Mouse (Mus musculus): ENCODE results near the gene Bmyc.
"Not testable (repeated sequence)": the region's sequence is repeated elsewhere in the genome, so short reads cannot be mapped to it uniquely, and the experiment has no call there.

Bmyc gene

DNA sequence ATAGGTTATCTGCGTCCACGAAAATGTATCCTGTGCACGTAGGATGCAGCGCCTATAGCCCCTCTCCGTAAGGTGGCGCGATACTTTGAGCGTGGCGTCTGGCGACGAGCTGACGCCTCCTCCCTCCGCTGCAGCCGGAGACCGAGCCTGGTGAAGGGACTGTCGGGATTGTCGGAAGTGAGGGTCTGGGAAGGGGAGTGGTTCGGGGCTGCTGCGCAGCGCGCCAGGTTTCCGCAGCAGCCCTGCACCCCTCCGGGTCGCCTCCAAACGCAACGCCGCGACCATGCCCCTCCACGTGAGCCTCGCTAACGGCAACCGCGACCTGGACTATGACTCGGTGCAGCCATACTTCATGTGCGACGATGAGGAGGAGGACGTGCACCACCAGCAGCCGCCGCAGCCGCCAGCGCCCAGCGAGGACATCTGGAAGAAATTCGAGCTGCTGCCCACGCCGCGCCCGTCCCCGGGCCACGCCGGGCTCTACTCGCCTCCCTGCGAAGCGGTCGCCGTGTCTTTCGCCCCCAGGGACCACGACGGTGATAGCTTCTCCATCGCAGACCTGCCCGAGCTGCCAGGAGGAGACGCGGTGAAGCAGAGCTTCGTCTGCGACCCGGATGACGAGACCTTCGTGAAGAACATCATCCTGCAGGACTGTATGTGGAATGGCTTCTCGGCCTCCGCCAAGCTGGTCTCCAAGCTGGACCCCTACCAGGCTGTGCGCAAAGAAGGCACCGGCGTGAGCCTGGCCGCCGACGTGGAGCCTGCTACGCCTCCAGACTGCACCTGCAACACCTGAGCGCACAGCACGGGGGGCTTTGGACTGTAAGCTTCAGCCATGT, at the start of gene Bmyc:
TSS of gene Bmyc (plus strand) at position 97 of the 839 bp plus-strand sequence.
- peak; percentile 71 to 74 for DNase-seq (ENCODE audit: low spot score in 2 of 2)

DNA sequence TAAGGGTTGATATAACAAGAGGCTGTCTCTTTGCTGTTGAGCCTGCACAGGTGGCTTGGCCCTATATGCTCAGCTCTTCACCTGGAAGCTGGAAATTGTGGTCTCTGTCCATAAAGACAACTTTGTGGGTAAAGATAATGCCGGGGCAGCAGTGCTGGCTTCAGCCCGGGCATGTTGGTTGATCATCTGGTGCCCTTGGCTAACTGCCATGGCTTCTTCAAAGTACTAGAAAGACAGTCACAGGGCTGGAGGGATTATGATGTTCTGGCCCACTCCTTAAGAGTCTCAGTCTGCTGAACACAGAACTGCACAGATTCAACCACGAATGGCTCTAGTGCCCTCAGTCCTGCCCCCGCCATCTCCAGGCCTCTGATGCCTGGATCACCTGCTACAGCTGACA, 49.3 kb upstream of the Bmyc start:
- DNase-seq (ENCODE audit: low spot score in 2 of 2), result peak in 1 of 2 experiments; percentile 15

DNA sequence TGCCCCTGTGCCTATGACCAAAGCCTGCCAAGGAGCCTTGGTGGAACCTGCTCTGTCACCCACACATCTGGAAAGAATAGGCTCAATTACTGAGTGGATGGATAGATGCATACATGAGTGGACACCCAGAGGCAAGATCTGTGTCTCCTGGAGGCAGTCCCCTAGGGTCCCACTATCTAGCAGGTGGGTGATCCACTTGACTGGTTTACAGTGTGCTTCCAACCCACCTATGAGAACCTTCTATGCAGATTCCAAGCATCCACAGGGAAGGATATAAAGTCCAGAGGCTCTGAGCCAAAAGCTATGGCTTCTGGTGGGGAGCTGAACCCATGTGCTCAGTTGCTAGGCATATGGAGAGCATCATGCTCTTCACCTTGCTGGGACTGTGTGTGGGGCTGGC, 48.9 kb upstream of the Bmyc start, which contains the start of gene Lcn5:
TSS of gene Lcn5 (plus strand) at position 301 of the 400 bp plus-strand sequence.
- no peak for DNase-seq (ENCODE audit: low spot score in 2 of 2)

DNA sequence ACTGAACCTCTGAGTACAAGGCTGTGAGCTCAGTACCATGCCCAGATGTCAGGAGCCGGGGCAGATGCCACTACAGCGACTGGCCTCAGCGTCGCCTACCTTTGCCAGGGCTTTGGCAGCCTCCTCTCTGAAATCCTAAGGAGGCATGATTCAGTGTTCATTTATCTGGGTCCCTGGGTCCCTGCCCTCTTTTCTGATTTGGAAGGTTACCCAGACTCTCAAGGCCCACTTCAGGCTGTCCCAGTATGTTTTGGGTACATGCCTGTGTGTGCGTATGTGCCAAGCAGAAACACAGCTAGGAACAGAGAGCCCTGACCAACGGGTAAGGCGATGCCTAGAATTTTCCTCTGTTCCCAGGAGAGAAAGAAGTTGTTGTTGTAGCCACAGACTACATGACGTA, 46.3 kb upstream of the Bmyc start:
- peak; percentile 22 to 30 for DNase-seq (ENCODE audit: low spot score in 2 of 2)

DNA sequence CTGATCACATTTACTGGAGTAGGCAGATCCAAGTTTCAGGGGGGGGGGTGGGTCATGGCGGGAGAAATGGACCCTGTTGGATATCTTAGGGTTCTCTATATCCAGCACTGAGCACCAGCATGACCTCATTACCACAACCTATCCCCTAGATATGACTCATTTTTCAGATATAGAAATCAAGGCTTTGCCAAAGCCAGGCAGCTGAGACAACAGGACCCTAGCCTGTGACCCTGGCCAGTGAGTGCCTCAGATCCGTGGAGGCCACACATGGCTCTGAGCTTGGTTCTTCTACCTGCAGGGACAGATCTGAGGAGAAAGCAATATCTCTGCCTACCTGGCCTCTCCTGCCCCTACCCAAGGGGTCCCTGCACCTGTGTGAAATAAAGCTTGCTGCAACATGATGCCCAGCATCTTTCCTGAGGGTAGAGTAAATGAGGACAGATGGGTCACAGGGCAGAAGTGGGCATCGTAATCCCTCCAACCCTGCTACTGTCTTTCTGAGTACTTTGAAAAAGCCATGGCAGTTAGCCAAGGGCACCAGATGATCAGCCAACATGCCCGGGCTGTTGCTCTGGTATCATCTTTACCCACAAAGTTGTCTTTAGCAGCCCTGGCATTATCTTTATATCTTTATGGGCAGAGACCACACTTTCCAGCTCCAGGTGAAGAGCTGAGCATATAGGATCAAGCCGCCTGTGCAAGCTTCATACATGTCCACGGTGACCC, 45.1 kb upstream of the Bmyc start:
- DNase-seq (ENCODE audit: low spot score in 2 of 2), result no peak

DNA sequence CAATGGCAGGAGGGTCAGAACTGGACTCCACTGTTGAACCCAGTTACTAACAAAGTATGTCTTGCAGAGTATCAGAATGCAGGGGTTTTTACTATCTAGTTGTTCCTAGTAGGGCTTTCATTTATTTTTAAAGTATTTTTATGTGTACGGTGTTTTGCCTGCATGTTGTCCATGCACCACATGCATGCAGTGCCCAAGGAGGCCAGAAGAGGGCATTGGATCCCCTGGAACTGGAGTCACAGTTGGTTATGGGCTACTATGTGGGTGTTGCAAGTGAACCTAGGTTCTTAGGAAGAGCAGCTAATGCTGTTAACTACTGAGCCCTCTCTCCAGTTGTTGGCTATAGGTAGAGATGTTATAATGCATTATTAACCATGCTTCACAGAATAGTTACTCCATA, 43.0 kb upstream of the Bmyc start:
- DNase-seq (ENCODE audit: low spot score in 2 of 2), result peak in 1 of 2 experiments; percentile 22

DNA sequence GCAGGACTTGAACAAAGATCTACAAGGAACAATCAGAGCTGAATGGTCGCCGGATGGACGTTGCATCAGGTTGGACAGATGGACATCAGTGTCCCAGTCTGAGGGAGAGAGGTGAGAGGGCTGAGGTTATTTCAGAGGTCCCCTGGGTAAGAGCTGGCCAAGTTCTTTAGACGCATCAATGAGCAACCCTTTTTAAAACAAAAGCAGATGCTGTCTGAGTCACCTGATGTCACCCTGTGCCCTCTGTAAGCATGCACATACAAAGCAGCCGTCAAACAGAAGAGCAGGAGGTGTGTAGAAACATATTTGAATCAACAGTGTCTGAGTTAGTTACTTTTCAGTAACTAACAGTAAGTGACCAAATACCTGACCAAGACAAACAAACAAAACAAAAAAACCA, 42.4 kb upstream of the Bmyc start:
- no peak for DNase-seq (ENCODE audit: low spot score in 2 of 2)

DNA sequence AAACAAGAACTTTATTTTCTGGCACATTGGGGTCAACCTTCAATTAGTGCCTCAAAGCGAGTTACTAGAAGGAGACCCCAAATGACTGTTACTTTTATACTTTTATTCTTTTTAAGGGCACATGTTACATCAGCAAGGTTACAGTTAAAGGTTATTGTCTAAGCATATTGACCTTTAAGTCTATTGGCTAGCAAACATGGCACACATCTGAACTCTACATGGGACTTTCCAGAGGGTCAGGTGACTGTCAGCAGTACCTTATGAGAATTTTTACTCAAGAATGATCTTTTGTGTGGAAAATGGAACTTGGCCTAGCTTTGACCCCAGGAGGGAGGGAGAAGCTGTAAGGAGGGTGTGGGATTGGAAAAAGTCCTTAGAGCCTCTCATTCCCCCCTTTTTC, 40.0 kb upstream of the Bmyc start:
- no peak for DNase-seq (ENCODE audit: low spot score in 2 of 2)

DNA sequence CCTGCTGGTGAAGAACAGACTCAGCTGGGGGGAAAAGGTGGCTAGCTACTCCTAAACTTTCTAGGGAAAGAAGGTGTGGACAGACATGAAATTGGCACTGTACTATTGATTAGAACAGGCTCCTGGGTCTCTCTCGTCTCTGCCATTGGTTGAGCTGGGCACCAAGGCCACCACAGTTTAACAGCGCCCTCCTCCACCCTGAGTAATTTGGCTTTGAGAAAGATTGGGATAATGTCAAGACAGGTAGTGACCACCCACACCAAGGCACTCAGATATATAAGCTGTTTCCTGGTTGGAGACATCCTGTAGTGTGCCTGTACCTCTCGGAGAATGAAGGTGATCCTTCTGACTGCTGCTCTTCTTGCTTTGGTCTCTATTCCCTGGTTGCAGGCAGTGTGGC, 30.1 kb upstream of the Bmyc start, which contains the start of gene Lcn6:
TSS of gene Lcn6 (plus strand) at position 301 of the 400 bp plus-strand sequence.
- DNase-seq (ENCODE audit: low spot score in 2 of 2), result no peak

DNA sequence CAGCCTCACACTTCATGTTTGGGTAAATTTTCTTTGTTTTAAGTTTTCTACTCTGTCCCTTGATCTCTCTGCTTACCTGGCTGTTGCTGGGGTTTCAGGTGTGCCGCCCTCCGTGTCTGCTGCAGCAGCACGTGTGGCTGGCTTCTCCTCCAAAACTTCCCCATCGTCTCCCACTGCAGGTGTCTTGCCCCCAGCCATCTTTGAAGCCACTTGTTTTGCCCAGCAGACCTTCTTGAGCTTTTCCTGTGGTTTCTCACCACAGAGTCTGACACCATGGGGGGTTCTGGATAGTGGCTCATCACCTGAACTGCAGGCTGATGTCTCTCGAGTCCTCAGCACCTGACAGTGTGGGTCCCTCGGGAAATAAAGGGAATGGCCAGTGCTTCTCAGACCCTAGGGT, 27.0 kb upstream of the Bmyc start:
- DNase-seq (ENCODE audit: low spot score in 2 of 2), result no peak

DNA sequence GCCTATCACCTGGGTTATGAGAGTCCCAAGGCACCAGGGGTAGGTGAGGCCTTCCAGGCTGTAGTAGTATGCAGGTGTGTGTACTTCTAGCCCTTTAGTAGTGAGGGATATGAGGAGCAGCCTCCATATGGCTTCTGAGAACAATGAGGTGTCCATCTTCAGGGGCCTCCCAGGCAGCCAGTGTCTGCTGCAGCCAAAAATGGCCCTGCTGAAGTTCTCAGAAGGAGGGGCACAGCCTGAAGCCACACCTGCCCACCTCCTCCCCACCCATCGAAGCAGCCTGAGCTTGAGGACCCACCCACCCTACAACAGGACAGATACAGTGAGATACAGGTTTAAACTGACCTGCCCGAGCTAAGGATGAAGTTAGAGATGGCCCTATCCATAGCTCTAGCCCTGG, 24.1 kb upstream of the Bmyc start, which contains the start of gene Lcn10:
TSS of gene Lcn10 (plus strand) at position 301 of the 400 bp plus-strand sequence.
- DNase-seq (ENCODE audit: low spot score in 2 of 2), result no peak

DNA sequence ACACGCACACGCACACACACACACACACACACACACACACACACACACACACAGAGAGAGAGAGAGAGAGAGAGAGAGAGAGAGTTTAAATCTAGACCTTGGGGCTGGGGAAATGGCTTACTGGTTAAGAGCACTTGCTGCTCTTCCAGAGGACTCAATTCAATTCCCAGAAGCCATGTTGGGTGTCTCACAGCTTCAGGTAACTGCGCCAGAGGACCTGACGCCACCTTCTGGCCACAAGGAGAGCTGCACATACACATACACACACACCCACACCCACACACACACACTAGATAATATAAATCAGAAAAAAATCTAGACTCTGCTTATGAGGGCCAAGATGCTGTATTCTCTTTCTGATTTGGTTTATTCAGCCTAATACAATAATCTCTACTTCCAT, 19.6 kb upstream of the Bmyc start:
- no peak for DNase-seq (ENCODE audit: low spot score in 2 of 2)

DNA sequence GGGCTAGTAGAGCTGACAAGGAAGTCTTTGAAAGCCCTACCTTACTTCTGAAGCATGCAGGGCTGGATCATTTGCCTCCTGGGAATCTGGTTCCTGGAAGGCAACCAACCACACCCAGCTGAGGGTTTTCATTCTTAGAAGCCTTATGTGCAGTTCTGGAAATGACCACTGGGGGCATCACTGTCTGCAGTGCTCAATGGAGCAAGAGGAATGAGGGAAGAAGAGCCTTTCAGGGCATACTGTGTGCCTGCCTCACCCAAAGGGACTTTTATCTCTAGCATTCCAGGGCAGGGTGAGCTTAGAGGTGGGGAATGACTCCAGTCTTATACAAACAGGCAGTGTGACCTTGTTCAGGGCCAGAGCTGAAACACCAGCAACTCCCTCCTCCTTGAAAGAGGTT, 11.9 kb upstream of the Bmyc start:
- peak; percentile 11 to 47 for DNase-seq (ENCODE audit: low spot score in 2 of 2)

DNA sequence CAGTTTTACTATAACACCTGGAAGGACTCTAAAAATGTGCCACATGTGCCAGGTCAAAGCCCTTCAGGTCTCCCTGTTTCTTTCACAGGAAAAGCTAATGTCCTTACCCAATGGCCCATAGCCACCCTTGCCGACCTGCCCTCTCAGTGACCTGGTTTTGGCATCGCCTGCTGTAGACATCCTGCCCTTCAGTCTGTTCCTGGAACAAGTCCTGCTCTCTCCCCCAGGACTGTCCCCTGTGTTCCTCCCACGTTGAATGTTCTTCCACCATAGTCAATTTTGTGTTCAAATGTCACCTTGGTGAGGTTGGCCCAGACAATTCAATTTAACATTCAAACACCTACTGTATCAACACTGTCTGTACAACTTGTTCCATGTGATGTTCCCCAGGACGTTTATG, 9.6 kb upstream of the Bmyc start:
- DNase-seq (ENCODE audit: low spot score in 2 of 2), result no peak

DNA sequence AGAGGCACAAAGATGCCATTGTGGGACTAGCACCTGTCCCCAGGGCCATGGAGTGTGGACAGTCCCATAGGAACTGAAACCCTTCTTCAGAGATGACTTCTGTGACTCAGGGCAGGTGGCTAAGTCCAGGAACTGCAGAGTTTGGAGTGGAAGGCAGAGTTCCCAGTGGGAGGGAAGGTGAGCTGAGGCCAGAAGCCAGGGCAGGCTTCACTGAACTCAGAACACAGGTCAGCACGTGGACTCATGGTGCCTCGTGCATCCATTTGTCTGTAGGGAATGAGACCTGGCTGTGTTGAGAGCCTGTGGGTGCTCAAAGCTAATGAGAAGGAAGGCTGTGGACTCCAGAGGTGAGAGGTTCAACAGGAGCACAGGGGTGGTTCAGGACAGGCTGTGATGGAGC, 7.8 kb upstream of the Bmyc start:
- DNase-seq (ENCODE audit: low spot score in 2 of 2), result no peak

DNA sequence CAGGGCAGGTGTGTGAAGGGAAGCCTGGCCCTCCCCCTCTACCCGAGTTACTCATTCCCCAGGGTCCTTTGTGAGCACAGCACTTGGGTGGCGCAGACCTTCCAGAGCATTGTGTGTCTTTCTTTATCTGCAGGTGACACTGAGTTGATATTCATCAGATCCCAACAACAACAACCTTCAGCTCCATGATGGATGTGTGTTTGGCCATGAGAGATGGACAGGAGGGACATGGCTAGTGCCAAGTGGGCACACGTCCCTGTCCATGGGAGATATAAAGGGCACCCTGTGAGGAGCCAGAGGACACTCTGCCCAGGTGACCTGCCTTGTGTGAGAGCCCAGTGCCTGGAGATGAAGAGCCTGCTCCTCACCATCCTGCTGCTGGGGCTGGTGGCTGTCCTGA, 6.8 kb upstream of the Bmyc start, which contains the start of gene Obp2a:
TSS of gene Obp2a (plus strand) at position 301 of the 400 bp plus-strand sequence.
- not testable (repeated sequence) for DNase-seq (ENCODE audit: low spot score in 2 of 2)

DNA sequence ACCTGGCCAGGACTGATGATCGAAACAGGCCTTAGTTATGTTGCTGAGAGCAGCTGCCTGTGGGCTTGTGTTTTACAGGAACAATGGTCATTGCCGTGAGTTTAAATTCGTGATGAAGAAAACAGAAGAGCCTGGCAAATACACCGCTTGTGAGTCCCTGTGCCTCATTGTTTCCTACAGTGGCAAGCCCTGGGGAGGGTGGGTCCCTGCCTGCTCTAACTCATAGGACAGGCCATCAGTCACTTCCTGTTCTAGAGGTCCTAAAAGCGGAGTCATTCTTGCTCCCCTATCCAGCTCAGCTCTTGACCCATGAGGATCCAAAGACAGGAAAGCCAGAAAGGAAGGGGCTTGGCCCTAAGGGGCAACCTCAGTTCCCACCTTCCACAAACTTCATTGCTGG, 5.5 kb upstream of the Bmyc start:
- peak in 1 of 2 experiments; percentile 25 for DNase-seq (ENCODE audit: low spot score in 2 of 2)

DNA sequence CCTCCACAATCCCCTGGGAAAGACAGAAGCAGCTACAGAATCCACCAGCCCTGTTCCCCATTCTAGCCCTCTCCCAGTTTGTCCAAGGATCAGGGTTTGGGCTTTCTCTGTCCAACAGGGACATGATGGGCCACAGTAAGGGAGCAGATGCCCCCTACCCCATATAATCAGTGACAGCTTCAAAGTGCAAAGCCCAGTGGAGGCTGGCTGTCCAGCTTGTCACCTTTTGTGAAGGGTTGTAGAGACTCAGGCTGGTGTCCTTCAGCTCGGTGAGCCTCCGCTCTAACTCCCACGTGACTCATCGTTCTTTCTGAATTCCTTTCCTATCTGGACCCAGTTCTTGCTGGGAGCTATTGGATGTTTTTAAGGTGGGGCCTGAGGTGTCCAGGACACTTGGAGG, 2.8 kb upstream of the Bmyc start:
- DNase-seq (ENCODE audit: low spot score in 2 of 2), result no peak

DNA sequence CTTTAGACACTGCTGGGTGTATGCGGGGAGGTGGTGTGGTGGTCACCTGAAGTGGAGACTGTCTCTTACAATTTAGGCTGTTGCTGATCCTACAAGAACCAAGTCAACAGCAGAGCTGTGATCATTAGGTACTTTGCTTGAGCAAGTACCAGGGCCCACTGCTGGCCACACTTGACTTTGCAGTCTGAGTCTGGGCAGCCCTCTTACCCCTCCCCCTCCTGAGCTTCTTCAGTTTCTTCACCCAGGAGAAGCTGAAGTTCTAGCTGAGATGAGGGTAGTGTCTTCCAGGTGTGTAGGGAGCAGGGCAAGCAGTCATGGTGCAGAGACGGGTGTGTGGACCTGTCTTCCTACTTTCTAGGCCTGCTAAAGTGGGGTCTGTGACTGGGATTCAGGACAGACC, 1.6 kb downstream of the Bmyc start:
- peak in 1 of 2 experiments; percentile 15 for DNase-seq (ENCODE audit: low spot score in 2 of 2)

DNA sequence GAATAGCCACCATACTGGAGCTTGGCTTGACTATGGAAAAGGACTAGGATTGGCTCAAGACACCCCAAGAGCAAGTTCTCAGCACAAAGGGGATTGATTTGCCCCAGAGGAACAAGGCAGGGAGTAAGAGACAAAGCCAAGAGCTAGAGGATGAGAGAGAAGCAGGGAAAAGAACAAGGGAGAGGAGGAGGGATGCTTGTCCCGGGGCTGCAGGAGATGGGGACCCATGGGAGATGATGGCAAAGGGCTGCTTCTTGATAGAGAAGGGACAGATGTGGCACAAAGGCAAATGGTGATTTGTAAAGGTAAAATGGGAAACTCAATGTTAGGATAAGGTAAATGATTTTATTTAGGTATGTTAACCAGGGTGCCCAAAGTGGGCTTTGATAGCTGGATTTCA, 2.5 kb downstream of the Bmyc start:
- not testable (repeated sequence) for DNase-seq (ENCODE audit: low spot score in 2 of 2)

DNA sequence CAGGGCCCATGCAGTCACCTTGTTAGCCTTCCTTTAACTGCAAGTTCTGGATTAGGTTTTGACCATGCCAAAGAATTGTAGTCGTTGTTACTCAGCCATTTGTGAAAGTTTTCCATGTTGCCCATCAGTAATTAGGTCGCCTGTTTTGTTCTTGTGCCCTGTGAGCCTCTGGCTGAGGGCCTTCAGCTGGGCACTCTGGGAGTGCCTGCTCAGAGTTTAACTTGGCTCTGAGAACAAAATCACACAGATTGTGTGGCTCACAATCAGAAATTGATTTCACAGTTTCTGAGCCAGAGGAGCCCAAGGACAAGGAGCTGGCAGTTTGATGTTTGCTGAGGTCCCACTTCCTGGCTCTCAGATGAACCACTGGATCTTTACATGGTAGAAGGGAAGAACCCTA, 3.3 kb downstream of the Bmyc start:
- not testable (repeated sequence) for DNase-seq (ENCODE audit: low spot score in 2 of 2)

DNA sequence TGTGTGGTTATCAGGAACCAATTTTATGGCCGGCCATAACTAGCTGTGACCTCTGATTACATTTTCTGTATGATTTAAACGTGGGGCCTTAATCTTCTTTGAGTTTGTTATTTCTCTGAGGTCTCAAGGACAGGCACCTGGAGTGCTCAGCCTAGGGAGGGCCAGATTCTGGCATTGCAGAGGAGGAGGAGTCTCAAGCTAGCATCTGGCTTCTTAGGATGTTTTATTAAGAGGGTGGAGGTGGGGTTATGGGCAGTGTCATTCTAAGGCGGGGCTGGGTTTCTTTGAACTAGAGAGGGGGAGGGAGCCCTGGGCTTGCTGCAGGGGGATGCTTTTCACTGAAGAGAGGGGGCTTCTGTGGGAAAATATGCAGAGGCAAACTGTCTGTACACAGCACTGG, 5.1 kb downstream of the Bmyc start:
- not testable (repeated sequence) for DNase-seq (ENCODE audit: low spot score in 2 of 2)

DNA sequence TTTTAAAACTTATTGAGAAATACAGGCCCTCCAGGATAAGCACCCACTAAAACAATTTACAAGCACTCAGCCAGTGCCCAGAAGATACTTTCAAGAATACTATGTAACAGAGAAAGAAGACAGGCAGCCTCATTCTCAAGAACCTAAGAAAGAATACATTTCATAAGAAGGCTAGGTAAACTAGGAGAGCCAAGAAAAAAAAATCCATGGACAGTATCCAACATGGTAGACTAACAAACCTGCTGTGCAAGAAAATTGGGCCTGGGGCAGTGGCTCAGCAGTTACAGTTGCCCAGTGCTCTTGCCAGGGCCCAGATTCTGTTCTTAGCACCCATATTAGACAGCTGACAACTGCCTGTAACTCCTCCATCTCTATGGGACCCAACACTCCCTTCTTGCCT, 10.7 kb downstream of the Bmyc start:
- no peak for DNase-seq (ENCODE audit: low spot score in 2 of 2)
